Mouse (Mus musculus): ENCODE measurements at regions not wholly inside any gene's neighbourhood (a gene's known extent, or its start where the extent isn't known, plus 50 kb on each side); places are given as distances from the start of the nearest gene placed in this dataset.
A peak's percentile ranks its signal among the peaks of the same experiment; 100 is the strongest.
"Not testable (repeated sequence)": the region's sequence is repeated elsewhere in the genome, so short reads cannot be mapped to it uniquely, and the experiment has no call there.

GRCm38 (mm10) chr19:9338971-9339370 lies 203.5 kb upstream of the Asrgl1 start:
- not testable (repeated sequence) for ATAC-seq (ENCODE audit: insufficient number of reproducible peaks, low FRiP score, low TSS enrichment)

GRCm38 (mm10) chr19:9337447-9337846 lies 202.0 kb upstream of the Asrgl1 start:
- not testable (repeated sequence) for ATAC-seq (ENCODE audit: insufficient number of reproducible peaks, low FRiP score, low TSS enrichment)

- ATAC-seq (ENCODE audit: insufficient number of reproducible peaks, low FRiP score, low TSS enrichment), result not testable (repeated sequence)
These were observed 182.5 kb upstream of the Asrgl1 start for GRCm38 (mm10) chr19:9317932-9318331.

GRCm38 (mm10) chr19:9316162-9316561 lies 180.7 kb upstream of the Asrgl1 start:
- not testable (repeated sequence) for ATAC-seq (ENCODE audit: insufficient number of reproducible peaks, low FRiP score, low TSS enrichment)

GRCm38 (mm10) chr19:9283176-9283575 lies 147.7 kb upstream of the Asrgl1 start:
- ATAC-seq (ENCODE audit: insufficient number of reproducible peaks, low FRiP score, low TSS enrichment), result peak; percentile 81; the same call in 1 of the 2 replicates

GRCm38 (mm10) chr19:9234676-9235075 lies 99.2 kb upstream of the Asrgl1 start:
- not testable (repeated sequence) for ATAC-seq (ENCODE audit: insufficient number of reproducible peaks, low FRiP score, low TSS enrichment)
